Mouse (Mus musculus) midbrain, embryonic 12.5 days (tissue): ENCODE data around the gene Meis2. TPM values are rescaled to one million over a fixed set of nuclear protein-coding genes. Genes with fewer than 3 reads are reported as not detected.

Source experiments
- ATAC-seq: fragments of 200-750 bp; cut with Nextera tagmentation; 2 replicates; pipeline ENCODE4 v1.8.0; 2017; ENCODE audit warnings: low read depth, moderate TSS enrichment, moderate library complexity; ENCODE audit not compliant: low FRiP score
- H3K27ac ChIP-seq: fragments of 300-500 bp; sonication (generic); replicated peaks from 2 replicates; pipeline ENCODE4 v1.5.1; 2016; ENCODE audit warnings: mild to moderate bottlenecking
- H3K27me3 ChIP-seq: fragments of 300-500 bp; sonication (generic); 2 replicates; pipeline ENCODE4 v1.6.1; 2016; ENCODE audit warnings: mild to moderate bottlenecking
- H3K36me3 ChIP-seq: fragments of 300-500 bp; sonication (generic); 2 replicates; pipeline ENCODE4 v1.6.1; 2016
- H3K4me1 ChIP-seq: fragments of 300-500 bp; sonication (generic); 2 replicates; pipeline ENCODE4 v1.6.1; 2016
- H3K4me2 ChIP-seq: fragments of 300-500 bp; sonication (generic); replicated peaks from 2 replicates; pipeline ENCODE4 v1.6.1; 2016; ENCODE audit warnings: mild to moderate bottlenecking, moderate library complexity
- H3K4me3 ChIP-seq: fragments of 300-500 bp; sonication (generic); 2 replicates; pipeline ENCODE4 v1.5.1; 2016; ENCODE audit warnings: mild to moderate bottlenecking
- H3K9ac ChIP-seq: fragments of 300-500 bp; sonication (generic); replicated peaks from 2 replicates; pipeline ENCODE4 v1.6.1; 2016; ENCODE audit warnings: mild to moderate bottlenecking, moderate library complexity
- H3K9me3 ChIP-seq: fragments of 300-500 bp; sonication (generic); 2 replicates; pipeline ENCODE4 v1.6.1; 2016; ENCODE audit warnings: mild to moderate bottlenecking
- WGBS: fragments of 180-500 bp; shearing (Covaris S2); methylation state at CpG from one replicate; pipeline ENCODE4 v1.1.7; 2016; 5-methylcytosine and 5-hydroxymethylcytosine counted together
- polyA plus RNA-seq: library from polyadenylated mRNA; unstranded; fragments of >200 nt; fragmentation: Nextera tagmentation; extraction: Ambion mirVana; gene quantifications from 2 replicates; pipeline ENCODE4 v1.2.1, GENCODE M21; 2016

Meis2 gene
- polyA plus RNA-seq, 1 experiment from 2014 or later, result 92.1 TPM

GRCm38 (mm10) chr2:116058511-116058910 lies 7.1 kb downstream of the Meis2 start:
- H3K9ac ChIP-seq, result peak overlapping the region; percentile 39
- H3K4me2 ChIP-seq, result peak overlapping the region; percentile 81
- 0 out of 2 replicates have a peak overlapping the region, but pooled peaks have one; percentile 20 for H3K27ac ChIP-seq
- peak overlapping the region; percentile 63 for H3K4me3 ChIP-seq
- WGBS, result 63% methylated on average over 9 of the region's 9 CpGs
- ATAC-seq, result no peak
- H3K27me3 ChIP-seq, result peaks cover 21% of the 10 kb centered on the region
- H3K4me1 ChIP-seq, result peaks cover 69% of the 10 kb centered on the region
- H3K9me3 ChIP-seq, result no peaks in the 10 kb centered on the region
- no peaks in the 10 kb centered on the region for H3K36me3 ChIP-seq

DNA sequence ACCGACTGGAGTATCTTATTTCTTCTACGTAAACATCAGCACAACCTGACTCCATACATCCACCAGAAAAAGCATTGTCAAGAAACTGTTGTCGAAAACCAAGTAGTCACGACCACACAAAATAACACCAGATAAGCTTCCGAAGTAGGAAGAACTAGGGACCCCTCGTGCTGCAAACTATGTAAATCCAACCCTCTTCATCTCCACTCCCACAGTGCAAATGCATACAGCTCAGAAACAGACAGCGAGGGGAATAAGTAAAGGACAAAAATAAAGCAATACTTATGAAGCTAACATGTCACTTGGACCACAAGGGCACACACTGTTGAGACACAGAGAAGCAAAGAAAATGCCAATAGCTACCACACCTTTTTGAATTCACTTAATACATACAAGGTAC lies 8.8 kb downstream of the Meis2 start:
- Histone ChIP-seq H3K4me1 (peaks cover 70% of the 10 kb centered on the region), H3K27me3 (peaks cover 17% of the 10 kb centered on the region), H3K9me3 (no peaks in the 10 kb centered on the region), H3K36me3 (no peaks in the 10 kb centered on the region), H3K9ac (peak overlapping the region; percentile 46; the same call in 1 of the 2 replicates), H3K27ac (no peak overlapping the region; the same call in 1 of the 2 replicates), H3K4me2 (peak overlapping the region; percentile 81), H3K4me3 (peak overlapping the region; percentile 63)
- ATAC-seq, result no peak
- WGBS, result 64% methylated on average over 7 of the region's 7 CpGs

- Histone ChIP-seq H3K9me3 (no peaks in the 10 kb centered on the region), H3K27ac (no peak overlapping the region; the same call in 1 of the 2 replicates), H3K4me2 (peak overlapping the region; percentile 81), H3K9ac (peak overlapping the region; percentile 13), H3K27me3 (peaks cover 17% of the 10 kb centered on the region), H3K4me1 (peaks cover 66% of the 10 kb centered on the region), H3K36me3 (no peaks in the 10 kb centered on the region), H3K4me3 (peak overlapping the region; percentile 63)
- 48% methylated on average over 13 of the region's 13 CpGs for WGBS
- ATAC-seq, result peak; percentile 45; the same call in 1 of the 2 replicates
Measured at GRCm38 (mm10) chr2:116055686-116056620, 9.7 kb downstream of the Meis2 start.

DNA sequence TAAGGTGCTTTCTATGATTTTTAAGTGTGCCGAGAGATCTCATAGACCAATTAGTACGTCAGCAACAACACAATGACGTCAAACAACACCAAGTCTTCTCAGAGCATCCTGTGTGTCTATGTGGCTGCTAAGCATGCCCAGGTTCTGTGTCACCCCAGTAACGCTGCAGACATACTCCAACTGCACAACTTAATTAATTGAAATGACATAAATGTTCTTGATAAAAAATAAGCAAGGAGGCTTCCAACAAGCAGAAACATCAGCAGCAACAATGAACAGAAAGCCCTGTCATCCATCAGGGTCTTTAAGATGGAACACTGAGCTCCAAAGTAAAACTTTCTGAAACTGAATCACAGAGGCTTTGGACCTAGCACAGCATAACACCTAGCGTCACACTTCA lies 11.7 kb downstream of the Meis2 start:
- no peak for ATAC-seq
- Histone ChIP-seq H3K36me3 (no peaks in the 10 kb centered on the region), H3K9ac (no peak overlapping the region), H3K4me1 (peaks cover 53% of the 10 kb centered on the region), H3K27me3 (peaks cover 5% of the 10 kb centered on the region), H3K27ac (no peak overlapping the region), H3K4me3 (peak overlapping the region; percentile 18; the same call in 1 of the 2 replicates), H3K4me2 (peak overlapping the region; percentile 32), H3K9me3 (no peaks in the 10 kb centered on the region)
- WGBS, result 64% methylated on average over 5 of the region's 5 CpGs

GRCm38 (mm10) chr2:116052688-116053421 lies 12.8 kb downstream of the Meis2 start:
- Histone ChIP-seq H3K4me2 (peak overlapping the region; percentile 27), H3K4me3 (no peak overlapping the region), H3K4me1 (peaks cover 44% of the 10 kb centered on the region), H3K9ac (no peak overlapping the region), H3K36me3 (peaks cover 3% of the 10 kb centered on the region; the same call in 1 of the 2 replicates), H3K27me3 (no peaks in the 10 kb centered on the region), H3K9me3 (no peaks in the 10 kb centered on the region), H3K27ac (0 out of 2 replicates have a peak overlapping the region, but pooled peaks have one; percentile 6)
- ATAC-seq, result no peak

GRCm38 (mm10) chr2:116051906-116052614 lies 13.6 kb downstream of the Meis2 start:
- Histone ChIP-seq H3K27me3 (no peaks in the 10 kb centered on the region), H3K9ac (no peak overlapping the region), H3K4me2 (peak overlapping the region; percentile 27), H3K36me3 (peaks cover 11% of the 10 kb centered on the region), H3K9me3 (no peaks in the 10 kb centered on the region), H3K27ac (0 out of 2 replicates have a peak overlapping the region, but pooled peaks have one; percentile 6), H3K4me1 (peaks cover 44% of the 10 kb centered on the region), H3K4me3 (no peak overlapping the region)
- WGBS, result 52% methylated on average over 9 of the region's 9 CpGs
- ATAC-seq, result no peak

- H3K27me3 ChIP-seq, result no peaks in the 10 kb centered on the region
- ATAC-seq, result no peak
- no peak overlapping the region for H3K27ac ChIP-seq
- H3K9ac ChIP-seq, result no peak overlapping the region
- H3K4me1 ChIP-seq, result peaks cover 48% of the 10 kb centered on the region
- H3K4me2 ChIP-seq, result no peak overlapping the region
- no peak overlapping the region for H3K4me3 ChIP-seq
- 85% methylated on average over 9 of the region's 9 CpGs for WGBS
- peaks cover 12% of the 10 kb centered on the region for H3K36me3 ChIP-seq
- no peaks in the 10 kb centered on the region for H3K9me3 ChIP-seq
Measured at GRCm38 (mm10) chr2:116049710-116050109, 15.9 kb downstream of the Meis2 start.

DNA sequence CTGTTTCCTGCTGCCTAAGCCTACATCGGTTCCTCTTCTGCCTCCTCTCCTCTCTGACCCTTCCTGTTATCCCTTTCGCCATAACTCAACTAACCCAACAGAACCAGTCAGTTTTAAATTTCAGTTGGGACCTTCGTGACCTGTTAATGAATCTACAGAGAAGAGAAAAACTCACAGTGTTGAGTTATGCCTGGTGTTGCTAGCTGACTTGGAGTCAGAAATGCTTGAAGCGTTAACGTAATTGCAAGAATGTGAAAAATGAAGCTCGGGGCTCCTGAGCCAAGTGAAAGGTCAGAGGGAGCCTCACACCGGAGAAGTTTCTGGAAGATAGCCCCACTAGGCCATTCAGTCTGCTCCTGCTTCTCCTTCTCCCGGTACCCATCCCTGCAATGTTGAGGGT lies 18.3 kb downstream of the Meis2 start:
- no peak overlapping the region for H3K4me2 ChIP-seq
- 78% methylated on average over 8 of the region's 8 CpGs for WGBS
- ATAC-seq, result no peak
- H3K27ac ChIP-seq, result no peak overlapping the region
- no peaks in the 10 kb centered on the region for H3K9me3 ChIP-seq
- peaks cover 12% of the 10 kb centered on the region for H3K36me3 ChIP-seq
- no peak overlapping the region for H3K9ac ChIP-seq
- H3K4me1 ChIP-seq, result peaks cover 46% of the 10 kb centered on the region
- no peak overlapping the region for H3K4me3 ChIP-seq
- no peaks in the 10 kb centered on the region for H3K27me3 ChIP-seq

- Histone ChIP-seq H3K27ac (no peak overlapping the region), H3K27me3 (no peaks in the 10 kb centered on the region), H3K9me3 (no peaks in the 10 kb centered on the region), H3K4me3 (no peak overlapping the region), H3K9ac (no peak overlapping the region), H3K4me1 (peaks cover 49% of the 10 kb centered on the region), H3K4me2 (no peak overlapping the region), H3K36me3 (peaks cover 21% of the 10 kb centered on the region)
- ATAC-seq, result no peak
- 61% methylated on average over 7 of the region's 7 CpGs for WGBS
Measured at GRCm38 (mm10) chr2:116045048-116045447, 20.6 kb downstream of the Meis2 start.

- H3K9me3 ChIP-seq, result no peaks in the 10 kb centered on the region
- no peaks in the 10 kb centered on the region for H3K27me3 ChIP-seq
- H3K4me1 ChIP-seq, result peaks cover 44% of the 10 kb centered on the region
- H3K27ac ChIP-seq, result peak overlapping the region; percentile 43; the same call in 1 of the 2 replicates
- H3K4me3 ChIP-seq, result no peak overlapping the region
- H3K36me3 ChIP-seq, result peaks cover 26% of the 10 kb centered on the region
- peak; percentile 54 for ATAC-seq
- H3K9ac ChIP-seq, result no peak overlapping the region
- 47% methylated on average over 12 of the region's 12 CpGs for WGBS
- no peak overlapping the region for H3K4me2 ChIP-seq
Measured at GRCm38 (mm10) chr2:116042934-116043698, 22.5 kb downstream of the Meis2 start.

DNA sequence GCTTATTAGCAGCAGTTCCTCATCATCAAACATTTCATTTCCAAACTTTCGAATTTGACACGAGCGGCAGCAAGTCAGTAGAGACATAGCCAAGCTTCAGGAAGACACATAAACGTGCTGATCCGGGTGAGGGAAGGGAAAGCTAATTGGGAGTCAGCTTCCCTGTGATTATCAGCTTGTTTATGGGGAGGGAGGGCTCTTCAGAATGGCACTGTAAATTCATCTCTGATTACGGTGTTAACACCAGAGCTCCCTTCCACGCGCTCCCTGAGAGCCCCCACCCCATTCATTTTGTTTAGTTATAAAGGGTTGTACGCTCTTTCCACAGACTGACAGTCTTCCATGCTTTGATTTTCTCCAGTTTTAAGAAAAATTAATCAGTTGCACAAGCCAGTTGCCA lies 23.2 kb downstream of the Meis2 start:
- WGBS, result 74% methylated on average over 9 of the region's 9 CpGs

More for the DNA sequence above, 23.2 kb downstream of the Meis2 start:
- no peak overlapping the region for H3K4me2 ChIP-seq
- H3K4me1 ChIP-seq, result peaks cover 42% of the 10 kb centered on the region
- H3K9ac ChIP-seq, result no peak overlapping the region
- no peak overlapping the region for H3K4me3 ChIP-seq
- H3K27ac ChIP-seq, result 0 out of 2 replicates have a peak overlapping the region, but pooled peaks have one; percentile 43
- peak; percentile 16; the same call in 1 of the 2 replicates for ATAC-seq
- H3K36me3 ChIP-seq, result peaks cover 20% of the 10 kb centered on the region
- no peaks in the 10 kb centered on the region for H3K9me3 ChIP-seq
- no peaks in the 10 kb centered on the region for H3K27me3 ChIP-seq
